Mouse (Mus musculus) neural tube, embryonic 10.5 days (tissue): ENCODE measurements around the gene Ndst2.
"Not testable (repeated sequence)": the region's sequence is repeated elsewhere in the genome, so short reads cannot be mapped to it uniquely, and the experiment has no call there.

Experiments used
- DNase-seq: peaks from one replicate; pipeline ENCODE4 v3.0.0-alpha.2; 2017; ENCODE audit warnings: low spot score; ENCODE audit errors: extremely low spot score

Ndst2 gene

DNA sequence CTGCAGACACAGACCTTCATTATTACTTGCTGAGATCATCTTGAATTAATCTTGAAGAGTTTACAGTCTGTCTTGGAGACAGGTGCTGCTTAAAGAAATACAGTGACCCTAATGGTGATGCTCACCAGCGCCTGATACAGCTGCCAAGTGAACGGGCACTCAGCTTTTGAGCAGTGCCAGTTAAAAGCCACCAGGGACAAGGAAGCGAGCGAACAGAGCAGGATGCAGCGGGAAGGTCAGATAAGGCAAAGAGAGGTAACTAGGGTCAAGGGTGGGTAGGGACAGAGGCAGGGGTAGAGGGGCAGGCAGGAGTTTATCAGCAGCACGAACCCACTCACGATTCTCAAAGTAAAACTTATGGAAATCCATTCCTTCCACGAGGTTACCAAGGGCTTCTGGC lies 4.1 kb upstream of the Ndst2 start:
- no peak for DNase-seq

DNA sequence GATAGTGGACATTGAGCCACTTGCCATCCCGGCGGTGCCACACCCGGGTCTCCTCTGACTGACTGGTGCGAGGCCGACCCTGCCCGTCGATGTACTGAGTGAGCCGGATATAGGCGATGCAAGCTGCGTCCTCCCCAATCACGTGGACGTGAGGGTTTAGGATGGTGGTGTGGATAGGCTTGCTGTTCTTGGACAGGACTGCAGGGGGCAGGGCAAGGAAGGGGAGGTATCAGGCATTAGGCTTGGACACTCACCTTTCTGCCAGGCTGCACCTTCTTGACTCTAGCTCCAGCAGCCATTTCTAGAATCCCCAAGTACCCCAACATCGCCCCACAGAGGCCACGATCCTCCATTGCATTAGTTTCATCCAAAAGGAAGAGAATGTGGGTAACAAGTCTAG lies 2.9 kb upstream of the Ndst2 start:
- peak; percentile 34 for DNase-seq

DNA sequence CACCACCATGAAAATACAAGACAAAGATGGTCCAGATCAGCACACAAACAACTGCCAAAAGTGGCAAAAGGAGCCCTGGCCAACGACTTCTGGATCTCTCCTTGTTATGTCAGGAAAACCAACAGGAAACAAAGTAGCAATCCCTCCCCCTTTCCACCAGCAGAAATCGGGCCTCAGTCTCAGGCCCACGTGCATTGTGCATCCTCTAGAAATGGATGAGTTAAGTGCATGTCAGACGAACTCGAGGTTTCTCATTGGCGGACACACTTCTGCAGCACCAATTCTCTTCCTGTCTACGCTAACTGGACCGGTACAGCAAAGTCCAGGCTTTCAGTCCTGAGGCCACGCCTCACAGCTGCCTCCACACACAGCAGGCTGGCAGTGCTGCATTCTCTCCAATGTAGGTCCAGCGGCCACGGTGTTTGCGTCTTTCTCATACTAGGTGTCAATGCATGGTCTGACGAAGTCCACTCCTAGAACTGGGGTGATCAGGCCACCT lies 1.6 kb upstream of the Ndst2 start:
- DNase-seq, result no peak

DNA sequence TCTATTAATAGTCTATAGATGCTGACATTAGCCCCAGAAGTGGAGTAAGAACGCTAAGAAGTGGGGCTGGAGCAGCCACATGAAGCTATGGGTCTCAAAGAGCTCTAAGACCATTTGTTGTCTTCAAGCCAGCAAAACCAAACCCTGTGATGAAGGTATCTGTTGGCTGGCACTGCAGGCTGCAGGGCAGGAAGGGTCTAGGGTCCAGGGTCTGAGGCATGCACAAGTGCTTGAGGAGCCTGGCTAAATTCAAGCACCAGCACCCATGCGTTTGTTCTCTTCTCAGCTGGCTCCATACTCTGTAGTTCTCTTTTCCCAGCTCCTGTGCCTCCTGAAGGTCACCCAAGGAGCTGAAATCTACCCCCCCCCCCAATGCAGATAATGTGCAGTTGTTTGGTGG lies 690 bp upstream of the Ndst2 start:
- DNase-seq, result no peak

DNA sequence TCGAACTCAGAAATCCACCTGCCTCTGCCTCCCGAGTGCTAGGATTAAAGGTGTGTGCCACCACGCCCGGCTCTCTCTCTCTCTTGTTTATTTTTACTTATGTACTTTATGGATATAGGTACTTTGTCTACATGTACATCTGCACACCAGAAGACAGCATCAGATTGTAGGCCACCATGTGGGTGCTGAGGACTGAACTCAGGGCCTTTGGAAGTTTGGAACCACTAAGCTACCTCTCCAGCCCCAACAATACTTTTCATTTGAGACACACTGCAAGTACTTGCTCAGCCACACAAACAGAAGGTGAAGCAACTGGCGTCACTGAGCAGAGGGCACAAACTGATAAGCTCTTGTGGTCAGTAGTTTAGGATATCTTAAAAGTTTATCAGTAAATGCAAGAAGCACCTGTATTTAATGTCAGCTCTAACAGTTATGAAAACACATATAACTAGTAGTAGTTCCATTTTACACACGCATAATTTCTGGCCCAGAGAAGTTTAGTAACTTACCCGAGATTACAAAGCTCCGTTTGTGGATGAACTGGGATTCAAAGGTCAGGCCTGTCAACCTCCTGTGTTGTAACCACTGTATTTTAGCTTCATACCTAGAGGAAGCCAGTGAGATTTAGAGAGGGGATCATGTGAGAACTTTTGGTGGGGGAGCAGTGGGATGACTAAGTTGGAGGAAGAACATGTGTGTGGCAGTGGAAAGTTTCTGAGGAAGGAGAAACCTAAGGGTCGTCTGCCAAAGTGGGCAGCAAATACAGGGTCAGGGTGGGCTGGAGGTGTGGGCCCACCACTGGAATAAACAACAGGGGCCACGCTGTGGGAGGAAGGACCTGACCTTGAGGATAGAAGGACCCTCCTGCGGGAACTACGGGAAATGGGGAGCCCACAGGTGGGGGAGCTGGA lies 1.1 kb downstream of the Ndst2 start:
- no peak for DNase-seq

DNA sequence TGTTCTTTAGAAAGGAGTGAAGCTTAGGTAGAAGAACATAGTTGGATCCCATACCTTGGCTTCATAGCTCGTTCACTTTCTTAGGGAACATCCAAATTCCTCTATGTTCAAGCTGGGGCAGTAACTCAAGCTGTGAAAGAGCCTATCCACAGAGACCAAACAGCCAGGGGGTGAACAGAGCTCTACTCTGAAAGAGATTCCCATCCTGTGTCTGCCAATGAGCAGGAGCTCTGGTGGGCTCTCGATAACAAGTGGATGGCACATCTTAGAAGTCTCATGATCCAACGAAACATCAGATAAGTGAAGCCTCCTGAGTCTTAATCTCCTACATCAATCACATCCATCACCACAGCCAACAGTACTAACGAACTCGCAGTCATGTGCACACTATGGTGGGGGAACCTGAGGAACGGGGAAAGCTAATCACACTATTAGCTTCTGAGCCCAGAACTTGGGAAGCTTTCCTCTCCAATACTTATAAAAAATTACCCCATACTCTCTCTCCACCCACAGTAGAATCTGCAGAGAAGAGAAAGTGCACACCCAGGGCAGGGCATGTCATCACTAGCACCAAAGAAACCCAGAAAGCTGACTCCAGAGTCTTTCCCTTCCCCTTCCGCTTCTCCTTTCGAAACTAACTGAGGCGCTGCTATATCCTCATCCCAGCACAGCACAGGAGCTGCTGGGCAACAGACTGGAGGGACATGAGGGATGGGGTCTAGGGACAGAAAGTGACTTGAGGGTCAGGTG lies 3.3 kb downstream of the Ndst2 start:
- no peak for DNase-seq

DNA sequence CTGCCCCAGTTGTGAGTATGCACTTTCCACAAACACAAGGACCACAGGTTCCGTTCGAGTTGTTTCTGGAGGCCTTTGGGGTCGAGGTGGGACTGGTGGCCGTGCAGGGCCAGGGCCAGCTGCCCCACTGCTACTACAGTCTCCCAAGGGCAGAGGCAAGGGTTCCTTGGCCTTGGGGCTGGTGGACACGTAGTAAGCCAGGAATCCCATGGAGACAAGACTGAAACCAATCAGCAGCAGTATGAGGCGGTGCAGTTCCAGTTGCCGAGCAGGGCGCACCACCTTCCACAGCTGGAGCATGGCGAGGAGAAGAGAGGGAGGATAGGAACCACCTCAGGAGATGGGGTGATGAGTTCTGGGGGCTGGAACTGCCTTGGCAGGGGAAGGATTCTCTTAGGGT lies 4.5 kb downstream of the Ndst2 start:
- no peak for DNase-seq

DNA sequence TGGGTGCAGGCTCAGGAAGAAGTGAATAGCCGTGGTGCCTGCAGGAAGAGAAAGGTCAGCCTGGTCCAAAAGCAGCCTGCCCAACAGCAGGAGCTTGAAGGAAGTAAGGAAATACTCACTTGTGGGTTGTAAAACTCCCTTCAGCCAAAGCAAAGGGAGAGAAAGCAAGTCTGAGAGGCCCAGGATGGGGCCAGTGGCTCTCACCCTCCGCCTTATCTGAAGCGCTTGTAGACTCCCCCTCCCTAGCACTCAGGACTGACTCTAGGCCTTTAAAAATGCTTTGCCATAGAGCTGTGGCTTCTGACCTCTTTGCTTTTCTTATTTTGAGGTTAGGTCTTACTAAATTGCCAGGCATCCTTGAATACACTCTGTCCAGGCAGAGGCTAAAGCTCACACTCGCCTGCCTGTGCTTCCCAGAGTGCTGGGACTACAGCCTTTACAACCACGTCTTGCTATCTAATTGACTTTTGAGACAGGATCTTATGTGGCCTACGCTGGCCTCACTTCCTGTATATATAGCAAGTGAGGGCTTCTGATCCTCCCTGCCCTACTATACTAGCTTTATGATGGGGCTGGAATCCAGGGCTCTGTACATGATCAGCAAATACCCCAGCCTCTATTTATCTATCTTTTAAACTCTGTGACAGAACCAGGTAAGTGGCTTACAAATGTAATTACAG lies 8.6 kb downstream of the Ndst2 start:
- DNase-seq, result no peak

DNA sequence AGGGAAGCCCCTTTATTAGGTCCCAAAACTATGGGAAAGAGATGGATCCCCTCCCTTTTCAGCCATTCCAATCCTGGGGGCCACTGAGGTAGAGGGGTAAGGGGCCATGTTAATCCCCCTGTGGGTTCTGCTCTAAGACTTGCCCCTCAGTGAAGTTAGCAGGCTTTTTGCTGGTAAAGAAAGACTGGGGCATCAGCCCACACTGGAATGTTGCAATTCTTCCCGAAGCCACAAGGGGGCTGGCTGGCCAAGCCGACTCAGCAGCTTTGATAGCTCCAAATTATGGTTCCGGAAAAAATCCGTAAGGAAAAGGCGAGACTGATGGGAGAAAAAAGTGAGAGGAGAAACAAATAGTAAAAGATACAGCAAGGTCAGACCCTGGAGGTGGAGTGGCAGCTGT lies 10.3 kb downstream of the Ndst2 start:
- peak; percentile 62 for DNase-seq

DNA sequence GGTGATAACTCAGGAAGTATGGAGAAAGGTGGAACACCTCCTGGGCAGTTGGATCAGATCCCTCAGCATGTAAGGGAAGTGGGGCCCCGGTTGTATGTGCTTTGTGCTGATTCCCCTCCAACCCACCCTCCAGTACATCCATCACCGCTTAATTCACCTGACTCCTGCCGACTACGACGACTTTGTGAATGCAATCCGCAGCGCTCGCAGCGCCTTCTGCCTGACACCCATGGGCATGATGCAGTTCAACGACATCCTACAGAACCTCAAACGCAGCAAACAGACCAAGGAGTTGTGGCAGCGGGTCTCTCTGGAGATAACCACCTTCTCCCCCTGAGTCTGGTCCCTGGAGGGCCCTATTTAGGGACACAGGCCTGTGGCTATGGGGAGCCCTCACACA lies 11.4 kb downstream of the Ndst2 start:
- no peak for DNase-seq

DNA sequence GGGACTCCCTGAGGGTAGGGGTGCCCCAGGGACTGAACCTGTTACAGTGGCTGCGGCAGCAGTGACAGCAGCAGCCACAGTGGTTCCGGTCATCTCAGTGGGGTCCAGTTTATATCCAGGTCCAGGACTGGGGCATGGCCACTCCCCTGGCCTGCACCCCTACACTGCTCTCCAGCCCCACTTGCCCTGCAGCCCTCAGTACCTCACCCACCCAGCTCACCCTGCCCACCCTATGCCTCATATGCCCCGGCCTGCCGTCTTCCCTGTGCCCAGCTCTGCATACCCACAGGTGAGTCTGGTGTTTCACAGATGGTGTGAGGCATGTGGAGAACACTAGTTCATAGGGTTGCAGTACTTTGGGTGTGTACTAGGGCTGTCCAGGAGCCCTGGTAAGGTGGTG lies 13.0 kb downstream of the Ndst2 start:
- no peak for DNase-seq

DNA sequence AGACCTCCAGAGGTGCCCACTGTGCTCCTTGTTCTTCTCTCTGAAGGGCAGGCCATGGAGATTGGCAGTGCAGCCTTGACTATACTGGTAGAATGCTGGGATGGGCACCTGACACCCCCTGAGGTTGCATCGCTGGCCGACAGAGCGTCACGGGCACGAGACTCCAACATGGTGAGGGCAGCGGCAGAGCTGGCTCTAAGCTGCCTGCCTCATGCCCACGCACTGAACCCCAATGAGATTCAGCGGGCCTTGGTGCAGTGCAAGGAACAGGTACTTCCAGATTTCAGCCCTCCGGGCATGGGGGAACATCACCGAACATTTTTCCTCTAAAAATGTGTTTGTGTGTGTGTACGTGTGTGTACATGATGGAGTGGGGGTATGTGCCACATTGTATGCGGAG lies 14.6 kb downstream of the Ndst2 start:
- DNase-seq, result no peak

DNA sequence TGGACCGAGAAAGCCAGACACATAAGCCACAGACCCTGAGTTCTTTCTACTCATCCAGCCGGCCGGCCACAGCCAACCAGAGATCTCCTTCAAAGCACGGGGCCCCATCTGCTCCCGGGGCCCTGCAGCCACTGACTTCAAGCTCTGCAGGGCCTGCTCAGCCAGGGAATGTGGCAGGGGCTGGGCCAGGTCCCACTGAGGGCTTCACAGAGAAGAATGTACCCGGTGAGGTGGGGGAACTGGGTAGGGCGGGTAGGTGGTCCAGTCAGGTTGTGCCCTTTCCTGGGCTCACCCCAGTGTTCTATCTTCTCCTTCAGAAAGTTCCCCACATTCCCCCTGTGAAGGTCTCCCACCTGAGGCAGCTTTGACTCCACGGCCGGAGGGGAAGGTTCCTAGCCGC lies 15.9 kb downstream of the Ndst2 start:
- no peak for DNase-seq

DNA sequence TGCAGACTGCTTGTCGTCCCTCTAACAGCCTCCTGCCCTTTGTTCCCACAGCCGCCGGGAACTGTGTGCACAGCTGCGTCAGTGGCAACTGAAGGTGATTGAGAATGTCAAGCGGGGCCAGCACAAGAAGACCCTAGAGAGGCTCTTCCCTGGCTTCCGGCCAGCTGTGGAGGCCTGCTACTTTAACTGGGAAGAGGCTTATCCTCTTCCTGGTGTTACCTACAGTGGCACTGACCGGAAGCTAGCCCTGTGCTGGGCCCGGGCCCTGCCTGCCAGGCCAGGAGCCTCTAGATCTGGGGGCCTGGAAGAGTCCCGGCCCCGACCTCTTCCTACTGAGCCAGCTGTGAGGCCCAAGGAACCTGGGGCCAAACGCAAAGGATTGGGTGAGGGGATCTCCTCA lies 20.5 kb downstream of the Ndst2 start:
- no peak for DNase-seq

DNA sequence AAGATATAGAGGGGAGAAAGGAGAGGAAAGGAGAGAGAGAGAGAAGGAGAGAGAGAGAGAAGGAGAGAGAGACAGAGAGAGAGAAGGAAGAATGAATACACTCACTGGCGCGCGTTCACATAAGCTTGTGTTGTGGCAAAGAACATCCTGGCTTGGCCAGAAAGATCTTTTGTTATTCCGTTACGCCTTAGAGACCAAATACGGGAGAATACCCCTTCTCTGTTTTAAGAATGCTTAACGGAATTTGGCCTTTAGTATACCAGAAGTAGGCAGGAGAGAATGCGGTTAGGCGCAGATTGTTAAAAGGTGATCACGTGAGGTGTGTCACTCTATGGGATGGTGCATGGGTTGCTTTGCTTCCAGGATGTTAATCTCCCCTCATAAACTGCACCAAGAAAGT lies 26.1 kb downstream of the Ndst2 start:
- no peak for DNase-seq

DNA sequence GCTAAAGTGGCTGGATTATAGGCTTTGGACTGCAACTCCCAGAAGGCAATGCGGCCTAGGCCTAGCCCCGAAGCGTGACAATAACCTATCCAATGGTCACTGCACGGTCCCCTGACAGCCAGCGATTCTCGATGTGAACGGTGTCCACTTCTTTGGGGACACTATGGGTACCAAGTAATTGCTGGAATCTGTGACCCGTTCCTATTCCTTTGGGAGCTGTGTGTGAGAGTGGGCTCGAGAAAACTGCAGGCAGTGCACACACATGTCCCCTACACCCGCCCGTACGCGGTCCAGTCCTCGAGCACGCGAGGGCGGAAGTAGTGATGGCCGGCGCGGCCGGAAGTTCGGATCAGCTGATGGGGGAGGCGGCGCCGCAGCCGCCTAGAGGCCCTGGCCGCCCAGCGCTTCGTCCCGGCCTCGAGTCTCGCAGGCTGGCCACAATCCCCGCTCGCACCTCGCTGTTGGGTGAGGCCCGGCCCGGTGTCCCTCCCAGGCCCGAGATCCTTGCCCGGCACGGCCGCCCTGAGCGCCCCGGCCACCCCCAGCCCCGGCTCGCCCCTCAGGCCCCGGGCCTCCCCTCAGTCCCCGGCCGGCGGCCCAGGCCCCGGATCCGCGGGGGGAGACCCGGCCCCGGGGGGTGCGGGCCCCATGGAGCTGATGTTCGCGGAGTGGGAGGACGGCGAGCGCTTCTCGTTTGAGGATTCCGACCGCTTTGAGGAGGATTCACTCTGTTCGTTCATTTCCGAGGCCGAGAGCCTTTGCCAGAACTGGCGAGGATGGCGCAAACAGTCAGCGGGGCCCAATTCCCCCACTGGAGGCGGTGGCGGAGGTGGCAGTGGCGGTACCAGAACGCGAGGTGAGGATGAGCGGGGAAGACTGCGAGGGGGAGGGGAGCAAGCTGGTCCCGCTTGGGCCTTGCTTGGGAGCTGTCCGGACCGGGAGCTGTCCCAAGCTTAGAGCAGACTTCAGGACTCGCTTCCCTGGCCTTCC lies 26.9 kb downstream of the Ndst2 start, which contains the start of gene Zswim8:
Gene Zswim8 (plus strand): TSS at position 352 of the 990 bp plus-strand sequence.
- peak; percentile 94 for DNase-seq

DNA sequence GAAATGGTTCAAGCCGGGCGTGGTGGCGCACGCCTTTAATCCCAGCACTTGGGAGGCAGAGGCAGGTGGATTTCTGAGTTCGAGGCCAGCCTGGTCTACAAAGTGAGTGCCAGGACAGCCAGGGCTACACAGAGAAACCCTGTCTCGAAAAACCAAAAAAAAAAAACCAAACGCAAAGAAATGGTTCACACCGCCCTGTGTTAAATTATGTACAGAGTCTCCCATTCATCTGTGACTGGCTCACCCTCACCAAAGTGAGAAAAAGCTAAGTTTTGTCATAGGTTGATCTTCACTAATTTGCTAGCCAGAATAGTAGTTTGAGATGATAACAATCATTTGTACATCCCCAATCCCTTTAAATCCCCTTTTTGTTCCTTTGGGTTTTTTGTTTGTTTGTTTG lies 30.9 kb downstream of the Ndst2 start:
- DNase-seq, result not testable (repeated sequence)

DNA sequence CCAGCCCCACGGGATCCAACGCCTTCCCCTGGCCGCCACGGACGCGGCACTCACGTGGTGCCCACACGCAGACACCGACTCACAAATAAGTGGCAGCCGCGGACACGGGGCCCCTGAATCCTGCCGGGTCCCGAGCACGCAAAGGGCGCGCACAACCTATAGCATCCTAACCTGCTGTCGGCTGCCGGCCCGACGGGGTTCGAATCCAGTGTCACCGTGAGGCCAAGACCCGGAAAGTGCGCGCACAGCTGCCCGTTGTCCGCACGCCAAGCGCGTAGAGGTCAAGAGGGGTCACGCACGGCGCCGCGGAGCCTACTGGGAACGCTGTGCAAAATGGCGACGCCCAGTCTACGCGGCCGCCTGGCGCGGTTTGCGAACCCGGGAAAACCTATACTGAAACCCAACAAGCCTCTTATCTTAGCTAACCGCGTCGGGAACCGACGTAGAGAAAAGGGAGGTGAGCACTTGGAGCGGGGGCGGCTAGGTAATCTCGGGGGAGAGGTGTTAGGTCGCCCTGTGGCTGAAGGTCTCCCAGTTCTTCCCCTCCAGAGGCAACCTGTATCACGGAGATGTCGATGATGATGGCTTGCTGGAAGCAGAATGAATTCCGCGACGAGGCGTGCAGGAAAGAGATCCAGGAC lies 31.5 kb downstream of the Ndst2 start, which contains the start of gene Chchd1:
Gene Chchd1 (plus strand): TSS at position 266 of the 641 bp plus-strand sequence.
- peak; percentile 94 for DNase-seq

DNA sequence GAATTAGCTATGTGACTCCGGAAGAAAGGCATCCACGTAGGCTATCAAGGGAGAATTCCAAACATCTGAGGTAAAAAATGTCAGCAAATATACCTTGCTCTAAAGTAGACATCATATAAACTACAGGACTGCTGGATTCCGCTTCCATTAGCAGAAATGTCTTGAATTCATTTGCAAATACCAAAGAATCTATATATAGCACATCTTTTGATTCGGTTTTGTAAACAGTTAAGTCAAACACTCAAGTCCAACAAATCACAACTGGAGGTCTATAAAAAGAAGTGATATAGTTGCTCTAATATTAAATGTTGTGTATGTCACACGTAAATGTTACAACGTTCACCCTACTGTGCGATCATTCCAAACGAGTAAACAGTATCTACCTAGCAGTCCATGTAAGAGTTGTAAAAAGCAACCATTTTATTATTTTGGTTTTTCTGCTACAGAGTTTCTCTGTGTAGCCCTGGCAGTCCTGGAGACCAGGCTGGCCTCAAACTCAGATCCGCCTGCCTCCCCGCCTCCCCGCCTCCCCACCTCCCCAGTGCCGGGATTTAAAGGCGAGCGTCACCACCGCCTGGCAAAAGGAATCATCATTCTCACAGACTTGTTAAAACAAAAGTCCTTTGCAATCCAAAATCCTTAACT lies 32.1 kb downstream of the Ndst2 start:
- no peak for DNase-seq

DNA sequence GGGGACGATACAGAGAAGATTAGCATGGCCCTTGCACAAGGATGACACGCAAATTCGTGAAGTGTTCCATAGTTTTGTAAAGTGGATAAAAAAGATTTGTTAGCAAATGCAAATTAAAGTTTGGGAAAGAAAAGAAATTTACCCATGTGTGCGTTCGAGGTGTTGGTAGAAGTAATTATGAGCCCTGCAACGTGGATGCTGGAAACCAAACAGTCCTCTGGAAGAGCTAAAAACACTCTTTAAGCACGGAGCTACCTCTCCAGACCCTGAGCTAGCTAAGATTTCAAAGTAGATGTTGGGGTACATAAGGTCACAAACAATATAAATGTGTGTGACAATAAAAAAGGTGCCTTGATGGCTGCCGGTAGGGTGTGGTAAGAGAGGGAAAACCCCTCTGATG lies 32.8 kb downstream of the Ndst2 start:
- no peak for DNase-seq
